Mouse (Mus musculus) layer of hippocampus, postnatal 25 days (tissue): ENCODE results near the gene Sema3b. TPM values are rescaled to one million over a fixed set of nuclear protein-coding genes. Genes with fewer than 3 reads are reported as not detected.
A peak's percentile ranks its signal among the peaks of the same experiment; 100 is the strongest.

ENCODE experiments used
- DNase-seq, 2 experiments: peaks; one replicate each; pipeline ENCODE4 v3.0.0; 2022; ENCODE audit warnings: mixed read lengths in 2 of 2, low spot score in 1 of 2; ENCODE audit errors: extremely low spot score in 1 of 2
- total RNA-seq, 2 experiments: library from RNA; stranded (reverse); gene quantifications; 2 replicates each; pipeline ENCODE4 v1.2.3; 2021

Sema3b gene
- total RNA-seq, 2 experiments from 2014 or later = 2.2 to 2.7 TPM

DNA sequence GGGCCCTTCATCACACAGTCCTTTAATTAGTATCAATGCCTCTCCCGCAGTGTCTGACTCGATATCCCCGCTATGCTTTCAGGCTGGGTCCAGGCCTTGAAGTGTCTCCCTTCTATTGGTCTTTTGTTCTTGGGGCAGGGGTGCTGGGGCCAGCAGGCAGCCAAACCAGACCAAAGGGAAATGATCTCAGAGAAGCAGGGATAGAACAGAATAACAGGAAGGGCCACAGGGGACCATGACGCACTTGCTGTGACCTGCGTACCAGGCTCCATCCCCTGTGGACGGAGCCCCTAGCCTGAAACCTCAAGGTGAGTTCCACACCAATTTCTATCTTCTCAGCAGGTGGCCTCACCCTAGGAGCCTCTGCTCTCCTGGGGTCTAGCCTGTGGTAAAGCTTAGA is 9.1 kb upstream of the Sema3b start:
- DNase-seq = no peak

DNA sequence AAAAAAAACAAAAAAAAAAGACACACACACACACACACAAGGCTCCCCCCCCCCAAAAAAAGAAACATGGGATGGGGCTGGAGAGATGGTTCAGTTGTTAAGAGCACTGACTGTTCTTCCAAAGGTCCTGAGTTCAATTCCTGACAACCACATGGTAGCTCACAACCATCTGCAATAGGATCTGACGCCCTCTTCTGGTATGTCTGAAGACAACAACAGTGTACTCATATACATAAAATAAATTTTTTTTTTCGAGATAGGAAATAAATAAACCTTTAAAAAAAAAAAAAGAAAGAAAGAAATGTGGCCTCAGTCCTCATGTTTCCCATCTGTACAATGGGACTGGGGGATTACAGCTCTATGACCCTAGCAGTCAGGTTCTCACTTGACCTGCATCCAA is 8.4 kb upstream of the Sema3b start:
- DNase-seq = no peak

DNA sequence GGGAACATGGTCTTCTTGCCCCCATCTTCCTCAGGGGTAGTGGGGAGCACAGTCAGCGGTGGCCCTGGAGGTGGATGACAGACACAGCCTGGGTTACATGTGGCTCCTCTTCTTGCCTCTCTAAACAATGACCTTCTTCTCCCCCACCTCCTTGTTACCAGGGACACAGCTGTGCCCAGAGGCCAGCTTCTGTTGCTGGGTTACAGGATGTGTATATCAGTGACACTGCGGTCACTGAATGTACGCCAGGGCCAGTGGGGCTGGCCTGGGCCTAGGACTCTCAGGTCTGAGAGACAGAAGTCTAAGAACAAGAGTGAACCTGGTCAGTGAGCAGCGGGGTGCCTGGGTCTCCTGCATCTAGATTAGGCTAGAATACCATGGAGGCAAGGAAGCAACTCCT is 6.0 kb upstream of the Sema3b start:
- DNase-seq = no peak

DNA sequence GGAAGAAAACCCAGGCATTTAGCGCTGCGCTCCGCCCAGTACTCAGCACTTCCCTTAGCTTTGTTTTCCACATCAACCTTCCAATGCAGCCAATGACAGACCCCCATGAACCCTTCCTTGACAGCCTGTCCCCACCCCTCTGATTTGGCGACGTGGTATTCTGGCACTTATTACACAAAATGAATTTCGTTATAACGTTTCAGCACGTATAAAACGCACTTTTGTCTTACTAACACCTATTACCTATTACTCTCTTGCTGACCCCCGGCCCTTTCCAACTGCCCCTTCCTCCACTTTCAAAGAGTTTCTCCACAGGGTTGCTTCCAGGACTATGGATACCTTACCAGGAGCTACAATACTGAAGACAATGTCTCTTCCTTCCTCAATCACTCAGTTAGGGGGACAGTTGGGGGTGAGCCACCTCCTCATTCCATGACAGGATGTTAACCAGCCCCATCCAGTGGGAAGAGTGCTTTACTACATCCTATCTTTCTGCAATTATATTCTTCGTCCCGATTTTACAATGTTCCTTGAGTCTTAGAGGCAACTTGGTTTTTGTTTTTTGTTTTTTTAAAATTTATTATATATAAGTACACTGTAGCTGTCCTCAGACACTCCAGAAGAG is 4.0 kb upstream of the Sema3b start:
- no peak for DNase-seq

DNA sequence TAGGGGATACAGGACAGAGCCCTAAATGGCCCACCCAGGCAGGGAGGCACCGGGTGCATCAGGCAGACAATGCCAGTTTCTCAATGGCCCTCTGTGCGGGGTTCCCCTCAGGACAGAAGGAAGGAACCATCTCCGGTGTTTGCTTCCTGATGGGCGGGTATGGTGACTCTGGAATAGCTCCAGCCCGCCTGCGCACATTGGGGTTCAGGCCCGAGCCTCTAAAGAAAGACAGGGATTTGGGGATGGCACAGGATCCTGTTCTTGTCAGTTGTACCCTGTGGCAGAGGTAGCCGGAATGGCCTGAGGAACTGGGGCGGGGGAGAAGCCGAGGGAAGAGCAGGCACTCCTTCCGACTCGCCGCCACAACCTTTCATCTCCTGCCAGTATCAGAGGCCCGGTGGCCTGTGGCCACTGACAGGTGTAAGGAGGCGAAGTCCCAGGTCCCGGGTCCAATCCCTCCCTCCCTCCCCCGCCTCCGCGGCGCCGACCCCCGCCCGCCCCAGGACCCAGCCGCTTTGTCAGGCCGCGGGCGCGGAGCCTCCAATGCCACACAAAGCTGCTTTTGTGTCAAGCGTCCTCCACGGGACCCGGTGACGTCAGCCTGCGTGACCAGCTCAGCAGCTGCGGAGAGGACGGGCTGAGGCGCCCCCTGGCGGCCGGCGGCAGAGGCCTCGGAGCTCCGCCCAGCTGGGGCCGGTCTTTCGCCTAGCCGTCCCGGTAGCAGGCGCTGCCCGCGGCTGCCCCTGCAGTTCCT is 3.3 kb upstream of the Sema3b start:
- DNase-seq = peak; percentile 99

DNA sequence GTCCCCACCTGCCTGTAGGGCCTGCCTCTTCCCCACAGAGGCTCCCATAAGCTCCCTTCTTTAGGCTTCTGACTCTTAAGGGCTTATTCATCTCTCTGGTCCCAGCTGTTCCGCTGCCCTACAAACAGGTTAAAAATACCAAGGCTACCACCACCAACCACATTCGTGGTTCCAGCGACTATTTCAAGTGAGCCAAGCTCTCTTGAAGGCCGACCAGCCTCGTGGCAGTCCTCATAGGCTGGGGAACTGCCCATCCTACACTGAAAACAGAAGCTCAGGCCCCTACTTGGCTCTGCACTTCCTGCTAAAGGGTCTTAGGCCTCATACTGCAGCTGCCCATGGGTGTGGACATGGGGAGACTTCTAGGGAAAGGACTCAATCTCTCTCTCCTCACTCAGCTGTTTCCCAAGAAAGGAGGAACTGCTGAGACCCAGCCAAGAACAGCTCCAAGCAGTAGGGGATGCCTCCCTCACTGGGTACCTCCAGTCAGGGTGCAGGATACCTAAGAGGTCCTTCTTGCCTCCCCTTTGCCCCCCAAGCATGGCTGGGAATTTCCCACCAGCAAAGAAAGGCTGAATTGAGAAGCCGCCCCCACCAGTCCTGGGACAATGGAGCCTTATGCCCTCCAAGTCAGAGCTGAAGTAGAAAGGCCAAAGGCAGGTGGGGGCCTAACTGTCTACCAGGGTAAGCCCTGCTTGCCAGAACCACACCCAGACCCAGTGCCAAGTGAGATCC is 2.6 kb upstream of the Sema3b start:
- peak in 1 of 2 experiments; percentile 34 for DNase-seq

DNA sequence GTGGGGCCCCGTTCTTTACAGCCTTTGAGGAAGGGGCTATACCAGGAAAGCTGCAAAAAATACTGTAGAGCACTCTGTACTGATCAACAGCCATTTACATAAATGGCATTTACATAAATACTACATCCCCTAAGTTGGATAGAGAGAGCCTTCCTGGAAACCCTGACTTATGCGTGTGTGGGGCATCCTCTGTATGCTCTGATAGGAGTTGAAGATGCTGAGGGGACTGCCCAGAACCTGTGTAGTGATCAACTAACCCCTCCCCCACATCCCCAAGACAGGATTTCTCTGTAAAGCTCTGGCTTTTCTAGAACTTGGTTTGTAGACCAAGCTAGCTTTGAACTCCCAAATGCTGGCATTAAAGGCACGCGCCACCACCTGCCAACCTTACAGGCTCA is 403 bp upstream of the Sema3b start:
- DNase-seq = no peak

DNA sequence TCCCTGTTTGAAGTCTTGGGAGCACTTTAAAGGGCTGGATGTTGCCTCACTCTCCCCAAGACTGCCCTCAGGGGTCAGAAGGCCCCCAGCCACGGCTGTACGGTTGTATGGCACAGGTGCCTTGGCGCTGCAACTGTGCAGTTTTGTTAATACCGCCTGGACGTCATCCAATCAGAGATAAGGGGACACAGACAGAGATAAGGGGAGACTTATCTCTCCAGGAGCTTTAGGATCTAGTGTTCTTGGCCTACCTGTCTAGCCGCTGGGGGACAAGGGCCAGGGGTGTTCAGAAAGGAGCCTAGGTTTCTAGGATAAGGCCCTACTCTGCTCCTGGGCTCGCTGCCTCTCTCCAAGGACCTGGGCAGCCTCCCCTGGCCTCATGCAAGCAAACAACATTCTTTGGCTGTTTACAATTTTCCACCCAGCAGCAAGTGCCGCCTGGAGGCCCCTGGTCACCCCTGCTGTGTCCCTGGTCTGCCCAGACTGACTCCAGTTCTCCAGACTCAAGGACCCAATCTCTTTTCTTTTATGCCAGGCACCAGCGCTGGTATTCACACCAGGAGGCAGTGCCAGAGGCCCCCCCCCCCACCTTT is 1.3 kb downstream of the Sema3b start:
- no peak for DNase-seq

DNA sequence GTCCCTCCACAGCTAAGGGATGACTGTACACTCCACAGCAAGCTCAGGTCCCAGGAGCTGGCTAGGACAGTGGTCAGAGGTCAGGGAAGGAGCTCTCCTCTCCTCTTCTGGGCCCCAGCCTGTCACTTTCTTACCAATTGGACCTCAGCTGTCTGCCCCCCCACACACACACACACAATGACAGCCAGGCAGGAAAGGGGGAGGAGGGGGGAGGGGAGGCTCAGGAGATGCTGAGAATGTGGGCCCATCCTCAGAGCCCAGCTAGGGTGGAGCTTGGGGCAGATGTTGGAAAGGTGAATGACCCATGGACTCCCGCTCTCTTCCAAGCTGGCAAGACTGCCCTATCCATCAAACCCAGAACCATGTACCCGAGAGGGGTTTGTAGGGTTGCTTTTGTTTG is 2.0 kb downstream of the Sema3b start:
- DNase-seq = no peak

DNA sequence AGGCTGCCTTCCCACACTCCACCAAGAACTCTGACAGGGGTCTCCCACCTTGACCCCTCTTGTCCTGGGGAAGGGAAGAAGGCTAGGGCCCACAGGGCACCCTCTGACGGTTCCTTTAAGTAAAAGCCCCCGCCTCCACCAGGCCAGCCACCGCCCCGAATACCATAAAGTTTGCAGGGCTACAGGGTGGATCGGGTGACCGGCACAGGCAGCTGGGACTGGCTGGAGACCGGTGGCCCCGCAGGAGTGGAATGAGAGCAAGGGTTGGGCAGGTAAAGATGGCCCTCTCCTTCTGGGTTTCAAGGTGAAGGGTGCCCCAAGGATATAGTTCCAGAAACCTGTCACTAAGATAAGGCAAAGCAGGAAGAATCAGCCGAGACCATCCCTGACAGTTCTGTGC is 2.4 kb downstream of the Sema3b start:
- DNase-seq = no peak

DNA sequence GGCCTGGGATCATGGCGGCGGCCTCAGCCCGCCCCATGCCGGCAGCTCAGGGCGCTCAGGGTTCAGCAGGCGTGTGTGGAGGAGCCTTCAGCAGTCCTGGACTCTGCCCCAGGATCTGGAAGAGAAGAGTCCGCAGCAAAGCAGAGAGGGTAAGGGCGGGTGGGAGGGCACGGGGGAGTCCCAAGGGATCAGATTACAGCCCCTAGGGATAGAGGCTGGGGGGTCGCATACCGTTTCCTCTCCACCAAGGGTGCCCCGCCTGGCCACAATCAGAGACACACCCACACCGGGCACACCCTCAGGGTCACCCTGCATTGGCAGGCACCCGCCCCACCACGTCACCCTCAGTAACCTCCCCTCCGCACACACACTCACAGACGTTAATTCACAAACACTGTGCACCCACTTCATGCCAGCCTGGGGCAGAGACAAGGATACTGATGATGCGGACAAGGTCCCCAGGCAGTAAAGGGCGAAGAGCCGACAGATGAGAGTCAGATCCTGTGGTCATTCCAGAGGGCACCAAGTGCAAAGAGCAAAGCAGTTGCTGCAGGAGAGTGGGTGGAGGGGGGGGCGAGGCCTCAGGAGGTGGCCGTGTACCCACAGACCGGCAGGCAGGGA is 3.9 kb downstream of the Sema3b start:
- no peak for DNase-seq

DNA sequence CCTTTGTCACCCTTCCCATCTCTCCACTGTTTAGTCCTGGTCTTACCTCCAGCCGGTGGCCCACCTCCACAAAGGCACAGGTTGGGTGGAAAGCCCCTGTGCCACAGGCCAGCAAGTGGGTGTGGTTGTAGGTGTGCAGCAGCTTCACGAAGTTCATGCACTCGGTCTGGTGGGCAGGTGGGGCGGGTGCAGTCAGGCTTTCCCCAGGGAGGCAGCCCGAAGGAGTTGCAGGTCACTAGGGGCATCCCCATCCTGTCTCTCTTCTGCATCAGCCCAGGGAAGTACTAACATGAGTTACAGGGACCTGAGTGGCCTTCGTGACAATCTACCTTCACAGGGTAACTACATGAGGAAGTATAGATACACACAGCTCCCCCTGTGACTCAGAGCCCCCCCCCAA is 5.8 kb downstream of the Sema3b start:
- no peak for DNase-seq

DNA sequence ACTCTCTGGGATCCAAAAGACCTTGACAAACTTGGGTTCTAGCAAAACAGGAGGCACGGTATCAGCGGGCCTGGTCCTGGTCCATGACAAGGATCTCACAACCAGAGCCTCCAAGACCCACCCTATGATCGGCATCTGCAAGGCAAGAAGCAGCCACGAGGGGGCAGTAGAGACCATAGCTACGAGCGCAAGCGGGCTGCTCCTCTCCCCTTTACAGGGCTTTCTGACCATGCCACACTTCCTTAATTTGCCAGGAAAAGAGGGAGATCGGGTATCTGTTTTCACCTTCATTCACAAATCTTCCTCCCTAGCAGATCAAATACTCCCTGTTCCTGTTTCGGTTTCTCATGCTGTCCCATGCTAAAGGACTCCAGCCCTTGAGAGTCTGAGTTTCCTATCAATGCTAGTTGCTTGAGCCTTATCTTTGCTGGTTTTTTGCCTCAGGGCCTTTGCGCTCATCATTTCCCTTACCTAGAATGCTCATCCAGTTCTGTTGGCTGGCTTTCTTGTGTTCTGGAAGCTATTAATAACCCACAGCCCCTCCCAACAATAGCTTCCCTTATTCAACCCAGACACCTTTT is 6.9 kb downstream of the Sema3b start:
- DNase-seq = peak; percentile 96 to 100

DNA sequence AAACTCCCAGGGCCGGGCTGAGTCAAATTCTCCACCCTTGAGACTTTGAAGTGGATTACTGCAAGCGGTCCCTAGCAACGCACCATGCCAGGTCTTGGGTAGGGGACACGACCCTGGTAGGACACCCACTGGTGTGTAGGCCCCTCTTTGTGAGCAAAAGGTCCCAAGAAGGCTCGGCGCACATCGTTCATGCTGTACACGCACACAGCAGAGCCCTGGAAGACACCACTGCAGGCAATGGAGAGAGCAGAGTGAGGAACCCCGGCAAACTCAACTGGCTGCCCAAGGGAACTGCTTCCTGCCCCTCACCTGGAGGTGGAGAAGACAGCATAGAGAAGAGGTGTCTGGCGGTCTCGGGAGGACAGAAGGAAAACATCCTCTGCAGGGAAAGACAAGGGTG is 7.8 kb downstream of the Sema3b start:
- DNase-seq = no peak

DNA sequence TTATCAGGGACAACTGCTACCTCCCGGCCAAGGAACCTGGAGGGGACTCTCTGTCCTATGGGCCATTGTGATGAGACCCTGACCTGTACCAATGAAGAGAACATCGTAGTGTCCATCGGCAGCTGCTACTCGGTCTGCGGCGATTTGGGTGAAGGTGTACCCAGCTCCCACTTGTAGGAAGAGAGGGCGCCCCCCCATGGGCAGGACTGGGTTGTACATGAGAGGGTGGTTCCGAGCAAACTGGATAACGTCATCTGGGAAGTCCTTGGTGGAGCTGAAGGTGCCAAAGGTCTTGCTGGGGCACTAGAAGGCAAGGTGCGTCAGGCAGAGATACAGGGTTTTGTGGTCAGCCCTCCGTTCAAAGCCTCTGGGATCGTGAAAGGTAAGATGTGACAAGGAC is 8.3 kb downstream of the Sema3b start:
- DNase-seq = no peak

DNA sequence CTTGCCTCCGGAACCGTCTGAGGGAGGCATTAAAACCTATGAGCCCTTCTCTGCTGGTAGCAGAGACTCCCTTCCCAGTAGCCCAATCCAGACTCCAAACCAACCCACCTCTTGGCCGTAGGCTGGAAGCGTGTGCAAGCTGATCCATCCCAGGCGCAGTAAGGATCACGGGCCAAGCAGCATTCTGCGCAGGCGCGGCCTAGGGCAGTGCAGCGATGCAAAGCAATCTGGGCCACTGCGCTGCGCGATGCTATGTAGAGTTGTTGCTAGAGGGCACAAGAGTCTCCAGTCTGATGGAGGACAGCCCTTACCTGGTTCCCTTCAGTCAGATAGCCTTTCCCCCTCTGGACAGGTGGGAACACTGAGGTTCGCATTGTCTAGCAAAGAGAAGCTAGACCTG is 9.2 kb downstream of the Sema3b start:
- DNase-seq = no peak

DNA sequence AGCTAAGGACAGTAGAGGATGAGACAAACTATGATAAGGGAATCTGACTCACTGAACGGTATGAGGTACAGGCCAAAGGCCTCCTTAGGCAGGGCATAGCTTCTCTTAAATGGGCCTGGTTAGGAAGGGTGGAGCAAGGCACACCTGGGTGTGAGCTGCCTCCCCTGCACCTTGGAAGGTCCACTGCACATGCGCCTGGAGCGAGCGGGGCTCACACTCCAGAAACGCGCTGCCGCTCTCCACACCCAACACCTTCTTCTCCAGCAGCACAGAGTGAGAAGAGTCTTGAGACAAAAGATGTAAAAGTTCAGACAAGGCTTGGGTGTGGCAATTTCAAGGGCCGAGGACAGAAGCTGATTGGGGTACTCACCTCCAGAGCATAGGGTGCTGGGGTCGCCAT is 9.6 kb downstream of the Sema3b start:
- no peak for DNase-seq

DNA sequence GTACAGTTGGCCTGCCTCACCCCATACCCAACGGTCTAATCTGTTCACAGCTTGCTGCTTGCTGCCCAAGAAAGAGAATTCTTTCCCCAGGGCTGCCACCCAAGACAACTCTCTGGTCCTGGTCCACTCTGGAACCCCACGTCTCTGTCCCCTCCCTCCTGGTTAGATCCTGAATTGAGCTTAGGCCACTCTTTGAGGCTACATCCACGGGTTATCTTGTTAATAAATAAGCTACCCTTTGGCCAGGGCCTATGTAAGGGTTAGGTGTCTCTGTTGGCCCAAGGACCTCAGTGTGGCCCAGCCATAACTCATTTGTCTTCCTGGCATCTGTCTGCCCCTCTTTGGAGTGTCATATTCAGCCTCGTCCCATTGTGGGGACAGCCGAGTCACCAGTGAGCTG is 10.6 kb downstream of the Sema3b start:
- no peak for DNase-seq

DNA sequence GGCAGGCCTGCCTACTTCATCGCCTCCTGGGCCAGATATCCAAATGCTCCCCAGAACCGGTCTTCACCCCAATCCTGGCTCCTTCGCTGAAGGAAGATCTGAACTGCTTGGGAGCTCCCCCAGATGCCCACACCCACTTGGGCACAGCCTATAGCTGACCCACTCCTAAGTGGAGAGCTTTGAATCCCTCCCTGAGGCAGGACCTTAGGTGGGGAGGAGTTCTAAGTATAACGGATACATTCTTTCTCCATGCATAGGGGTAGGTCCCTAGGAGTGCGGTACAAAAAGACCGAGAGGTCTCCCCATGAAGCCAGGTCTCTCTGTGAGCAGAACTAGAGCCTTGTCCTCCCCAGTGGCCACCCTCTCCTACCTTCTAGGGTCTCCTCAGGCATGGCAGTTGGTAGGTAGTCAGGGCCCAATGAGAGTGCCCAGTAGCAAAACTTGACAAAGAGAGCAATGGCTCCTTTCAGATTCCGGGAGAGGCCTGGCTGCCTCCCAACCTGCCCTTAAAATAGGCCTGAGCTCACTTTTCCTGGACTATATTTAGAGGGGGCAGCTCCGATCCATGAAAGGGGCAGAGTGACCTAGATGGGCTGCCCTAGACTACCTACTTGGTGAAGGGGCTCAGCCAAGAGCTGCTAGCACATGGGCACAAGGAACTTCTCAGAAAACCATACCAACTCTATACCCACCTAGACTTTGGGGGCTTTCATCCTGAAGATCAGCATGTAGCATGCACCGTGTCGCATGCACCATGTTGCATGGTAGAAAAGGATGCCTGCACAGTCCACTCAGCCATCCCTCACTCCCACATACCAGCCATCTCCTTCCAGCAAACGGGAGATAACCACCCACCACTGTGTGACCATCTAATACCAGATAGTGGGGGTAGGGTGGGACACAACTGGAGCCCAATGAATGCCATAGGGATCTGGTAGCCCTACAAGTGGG is 12.1 kb downstream of the Sema3b start:
- no peak for DNase-seq
